Mouse (Mus musculus): ENCODE results near the gene Clca1. TPM values are rescaled to one million over a fixed set of nuclear protein-coding genes. Genes with fewer than 3 reads are reported as not detected.
"Not testable (repeated sequence)": the region's sequence is repeated elsewhere in the genome, so short reads cannot be mapped to it uniquely, and the experiment has no call there.

Clca1 gene
- polyA plus RNA-seq (2012; ENCODE audit: insufficient read depth, low replicate concordance) = not detected in 2 replicates

- no peaks in the 10 kb centered on the region for H3K9me3 ChIP-seq
- H3K4me3 ChIP-seq (replicated peaks) = no peak within 1 kb of the TSS
- TF ChIP-seq GATA1 (IDR thresholded peaks at IDR 0.05; ENCODE audit: borderline replicate concordance, low read length) = no peak
- no peak for TF ChIP-seq FLI1 (IDR thresholded peaks at IDR 0.05; ENCODE audit: low read length)
- peaks cover 3% of the 10 kb centered on the region for H3K27me3 ChIP-seq (replicated peaks)
- H3K4me1 ChIP-seq = no peaks in the 10 kb centered on the region
- H3K36me3 ChIP-seq (replicated peaks; ENCODE audit: low read length) = no peaks in the 10 kb centered on the region
Observed at GRCm38 (mm10) chr3:145032676-145033075, at the start of gene Clca1. TSS of gene Clca1 (minus strand) at chr3:145032776.

GRCm38 (mm10) chr3:145080904-145081303 is 48.3 kb upstream of the Clca1 start:
- no peak overlapping the region for H3K4me3 ChIP-seq (replicated peaks)
- TF ChIP-seq GATA1 (IDR thresholded peaks at IDR 0.05; ENCODE audit: borderline replicate concordance, low read length) (no peak), FLI1 (IDR thresholded peaks at IDR 0.05; ENCODE audit: low read length) (no peak)

GRCm38 (mm10) chr3:145078405-145078804 is 45.8 kb upstream of the Clca1 start:
- TF ChIP-seq GATA1 (IDR thresholded peaks at IDR 0.05; ENCODE audit: borderline replicate concordance, low read length) (no peak), FLI1 (IDR thresholded peaks at IDR 0.05; ENCODE audit: low read length) (no peak)
- Histone ChIP-seq H3K36me3 (replicated peaks; ENCODE audit: low read length) (no peaks in the 10 kb centered on the region), H3K9me3 (peaks cover 9% of the 10 kb centered on the region; the same call in 1 of the 2 replicates), H3K27me3 (replicated peaks) (no peaks in the 10 kb centered on the region), H3K4me1 (no peaks in the 10 kb centered on the region), H3K4me3 (replicated peaks) (no peak overlapping the region)

More at GRCm38 (mm10) chr3:145080904-145081303, 48.3 kb upstream of the Clca1 start:
- no peaks in the 10 kb centered on the region for H3K27me3 ChIP-seq (replicated peaks)
- no peaks in the 10 kb centered on the region for H3K4me1 ChIP-seq
- no peaks in the 10 kb centered on the region for H3K36me3 ChIP-seq (replicated peaks; ENCODE audit: low read length)
- H3K9me3 ChIP-seq = peaks cover 9% of the 10 kb centered on the region; the same call in 1 of the 2 replicates

GRCm38 (mm10) chr3:145072339-145072738 is 39.8 kb upstream of the Clca1 start:
- Histone ChIP-seq H3K36me3 (replicated peaks; ENCODE audit: low read length) (no peaks in the 10 kb centered on the region), H3K4me3 (replicated peaks) (no peak overlapping the region), H3K4me1 (no peaks in the 10 kb centered on the region), H3K27me3 (replicated peaks) (no peaks in the 10 kb centered on the region), H3K9me3 (no peaks in the 10 kb centered on the region)
- TF ChIP-seq FLI1 (IDR thresholded peaks at IDR 0.05; ENCODE audit: low read length) (no peak), GATA1 (IDR thresholded peaks at IDR 0.05; ENCODE audit: borderline replicate concordance, low read length) (no peak)

GRCm38 (mm10) chr3:145068964-145069363 is 36.4 kb upstream of the Clca1 start:
- no peaks in the 10 kb centered on the region for H3K9me3 ChIP-seq
- TF ChIP-seq GATA1 (IDR thresholded peaks at IDR 0.05; ENCODE audit: borderline replicate concordance, low read length) (no peak), FLI1 (IDR thresholded peaks at IDR 0.05; ENCODE audit: low read length) (no peak)
- no peaks in the 10 kb centered on the region for H3K36me3 ChIP-seq (replicated peaks; ENCODE audit: low read length)
- H3K27me3 ChIP-seq (replicated peaks) = no peaks in the 10 kb centered on the region
- no peak overlapping the region for H3K4me3 ChIP-seq (replicated peaks)
- no peaks in the 10 kb centered on the region for H3K4me1 ChIP-seq

GRCm38 (mm10) chr3:145055138-145055537 is 22.6 kb upstream of the Clca1 start:
- H3K4me1 ChIP-seq; H3K36me3 ChIP-seq (replicated peaks; ENCODE audit: low read length); H3K4me3 ChIP-seq (replicated peaks); H3K27me3 ChIP-seq (replicated peaks); H3K9me3 ChIP-seq: not testable (repeated sequence)

GRCm38 (mm10) chr3:145049820-145050219 is 17.2 kb upstream of the Clca1 start:
- Histone ChIP-seq H3K27me3 (replicated peaks) (peaks cover 4% of the 10 kb centered on the region), H3K9me3 (0 out of 2 replicates have a peak, but pooled peaks cover 2% of the 10 kb centered on the region), H3K36me3 (replicated peaks; ENCODE audit: low read length) (no peaks in the 10 kb centered on the region), H3K4me1 (peaks cover 17% of the 10 kb centered on the region), H3K4me3 (replicated peaks) (no peak overlapping the region)
- no peak for TF ChIP-seq FLI1 (IDR thresholded peaks at IDR 0.05; ENCODE audit: low read length)
- TF ChIP-seq GATA1 (IDR thresholded peaks at IDR 0.05; ENCODE audit: borderline replicate concordance, low read length) = no peak

- Histone ChIP-seq H3K27me3 (replicated peaks) (no peaks in the 10 kb centered on the region), H3K9me3 (no peaks in the 10 kb centered on the region), H3K4me3 (replicated peaks) (no peak overlapping the region), H3K36me3 (replicated peaks; ENCODE audit: low read length) (no peaks in the 10 kb centered on the region), H3K4me1 (no peaks in the 10 kb centered on the region)
- no peak for TF ChIP-seq GATA1 (IDR thresholded peaks at IDR 0.05; ENCODE audit: borderline replicate concordance, low read length)
- TF ChIP-seq FLI1 (IDR thresholded peaks at IDR 0.05; ENCODE audit: low read length) = no peak
Observed at GRCm38 (mm10) chr3:145038813-145039212, 6.2 kb upstream of the Clca1 start.

GRCm38 (mm10) chr3:145028036-145028435 is 4.5 kb downstream of the Clca1 start:
- H3K9me3 ChIP-seq = no peaks in the 10 kb centered on the region
- peaks cover 3% of the 10 kb centered on the region for H3K27me3 ChIP-seq (replicated peaks)
- H3K4me1 ChIP-seq = no peaks in the 10 kb centered on the region
- no peaks in the 10 kb centered on the region for H3K36me3 ChIP-seq (replicated peaks; ENCODE audit: low read length)
- no peak for TF ChIP-seq FLI1 (IDR thresholded peaks at IDR 0.05; ENCODE audit: low read length)
- TF ChIP-seq GATA1 (IDR thresholded peaks at IDR 0.05; ENCODE audit: borderline replicate concordance, low read length) = no peak
- no peak overlapping the region for H3K4me3 ChIP-seq (replicated peaks)

GRCm38 (mm10) chr3:145026750-145027149 is 5.8 kb downstream of the Clca1 start:
- Histone ChIP-seq H3K4me1 (no peaks in the 10 kb centered on the region), H3K4me3 (replicated peaks) (no peak overlapping the region)
- TF ChIP-seq GATA1 (IDR thresholded peaks at IDR 0.05; ENCODE audit: borderline replicate concordance, low read length) = no peak
- no peak for TF ChIP-seq FLI1 (IDR thresholded peaks at IDR 0.05; ENCODE audit: low read length)

GRCm38 (mm10) chr3:145017807-145018206 is 14.8 kb downstream of the Clca1 start:
- TF ChIP-seq FLI1 (IDR thresholded peaks at IDR 0.05; ENCODE audit: low read length) (no peak), GATA1 (IDR thresholded peaks at IDR 0.05; ENCODE audit: borderline replicate concordance, low read length) (no peak)
- H3K4me1 ChIP-seq = no peaks in the 10 kb centered on the region
- H3K36me3 ChIP-seq (replicated peaks; ENCODE audit: low read length) = no peaks in the 10 kb centered on the region

More at GRCm38 (mm10) chr3:145026750-145027149, 5.8 kb downstream of the Clca1 start:
- Histone ChIP-seq H3K9me3 (no peaks in the 10 kb centered on the region), H3K36me3 (replicated peaks; ENCODE audit: low read length) (no peaks in the 10 kb centered on the region), H3K27me3 (replicated peaks) (peaks cover 3% of the 10 kb centered on the region)

More at GRCm38 (mm10) chr3:145017807-145018206, 14.8 kb downstream of the Clca1 start:
- H3K4me3 ChIP-seq (replicated peaks) = no peak overlapping the region
- peaks cover 7% of the 10 kb centered on the region for H3K9me3 ChIP-seq
- H3K27me3 ChIP-seq (replicated peaks) = peaks cover 1% of the 10 kb centered on the region
